Mouse (Mus musculus): ENCODE measurements around the gene Wwc2. TPM values are rescaled to one million over a fixed set of nuclear protein-coding genes. Genes with fewer than 3 reads are reported as not detected.
"Not testable (repeated sequence)": the region's sequence is repeated elsewhere in the genome, so short reads cannot be mapped to it uniquely, and the experiment has no call there.

The Wwc2 gene
- polyA plus RNA-seq, 1 experiment from 2014 or later: 4.7 TPM

- Histone ChIP-seq H3K36me3 (peaks cover 10% of the 10 kb centered on the region), H3K9ac (no peak overlapping the region), H3K9me3 (replicated peaks) (no peaks in the 10 kb centered on the region), H3K27me3 (replicated peaks) (no peaks in the 10 kb centered on the region), H3K4me1 (no peaks in the 10 kb centered on the region), H3K4me3 (no peak overlapping the region), H3K4me2 (no peak overlapping the region), H3K27ac (no peak overlapping the region)
- 72% methylated on average over 5 of the region's 5 CpGs for WGBS (ENCODE audit: insufficient replicate concordance)
- ATAC-seq: no peak
These were observed 165.1 kb downstream of the Wwc2 start for GRCm38 (mm10) chr8:47825596-47825995.

GRCm38 (mm10) chr8:47824182-47824581, 166.5 kb downstream of the Wwc2 start, which contains the start of gene Cldn22:
Cldn22 (plus strand) TSS chr8:47824482.
- no peak for ATAC-seq

GRCm38 (mm10) chr8:47823777-47824176, 166.9 kb downstream of the Wwc2 start:
- ATAC-seq: no peak
- Histone ChIP-seq H3K4me2 (no peak overlapping the region), H3K4me3 (no peak overlapping the region), H3K36me3 (no peaks in the 10 kb centered on the region), H3K27ac (no peak overlapping the region), H3K4me1 (no peaks in the 10 kb centered on the region), H3K9ac (no peak overlapping the region), H3K27me3 (replicated peaks) (no peaks in the 10 kb centered on the region), H3K9me3 (replicated peaks) (no peaks in the 10 kb centered on the region)
- WGBS (ENCODE audit: insufficient replicate concordance): 64% methylated on average over 10 of the region's 10 CpGs

More at GRCm38 (mm10) chr8:47824182-47824581, 166.5 kb downstream of the Wwc2 start, which contains the start of gene Cldn22:
- 70% methylated on average over 13 of the region's 13 CpGs for WGBS (ENCODE audit: insufficient replicate concordance)
- Histone ChIP-seq H3K27ac (no peak within 1 kb of the TSS), H3K9me3 (replicated peaks) (no peaks in the 10 kb centered on the region), H3K9ac (no peak within 1 kb of the TSS), H3K4me3 (no peak within 1 kb of the TSS), H3K27me3 (replicated peaks) (no peaks in the 10 kb centered on the region), H3K36me3 (no peaks in the 10 kb centered on the region), H3K4me2 (no peak within 1 kb of the TSS), H3K4me1 (no peaks in the 10 kb centered on the region)

- not testable (repeated sequence) for ATAC-seq, H3K27ac ChIP-seq
- 67% methylated on average over 7 of the region's 9 CpGs for WGBS (ENCODE audit: insufficient replicate concordance)
These were observed 168.2 kb downstream of the Wwc2 start for GRCm38 (mm10) chr8:47822541-47822940.

GRCm38 (mm10) chr8:47821843-47822242, 168.9 kb downstream of the Wwc2 start, which contains the start of gene Cldn24:
Cldn24 (plus strand) TSS chr8:47822143.
- Histone ChIP-seq H3K36me3 (no peaks in the 10 kb centered on the region), H3K4me1 (no peaks in the 10 kb centered on the region), H3K9ac (no peak within 1 kb of the TSS), H3K9me3 (replicated peaks) (no peaks in the 10 kb centered on the region), H3K4me3 (no peak within 1 kb of the TSS), H3K27me3 (replicated peaks) (no peaks in the 10 kb centered on the region), H3K4me2 (no peak within 1 kb of the TSS), H3K27ac (no peak within 1 kb of the TSS)
- WGBS (ENCODE audit: insufficient replicate concordance): 71% methylated on average over 6 of the region's 6 CpGs
- ATAC-seq: no peak

More at GRCm38 (mm10) chr8:47822541-47822940, 168.2 kb downstream of the Wwc2 start:
- not testable (repeated sequence) for H3K27me3 ChIP-seq (replicated peaks); H3K9me3 ChIP-seq (replicated peaks); H3K4me3 ChIP-seq; H3K36me3 ChIP-seq; H3K4me1 ChIP-seq; H3K4me2 ChIP-seq; H3K9ac ChIP-seq

GRCm38 (mm10) chr8:47820914-47821772, 169.6 kb downstream of the Wwc2 start:
- Histone ChIP-seq H3K27ac (no peak overlapping the region), H3K4me1 (no peaks in the 10 kb centered on the region), H3K4me2 (no peak overlapping the region), H3K36me3 (no peaks in the 10 kb centered on the region), H3K9me3 (replicated peaks) (no peaks in the 10 kb centered on the region), H3K27me3 (replicated peaks) (no peaks in the 10 kb centered on the region), H3K9ac (no peak overlapping the region), H3K4me3 (no peak overlapping the region)
- 74% methylated on average over 20 of the region's 20 CpGs for WGBS (ENCODE audit: insufficient replicate concordance)
- no peak for ATAC-seq

- no peaks in the 10 kb centered on the region for H3K27me3 ChIP-seq (replicated peaks)
- no peak overlapping the region for H3K27ac ChIP-seq
- no peak overlapping the region for H3K4me2 ChIP-seq
- no peaks in the 10 kb centered on the region for H3K36me3 ChIP-seq
- no peak overlapping the region for H3K4me3 ChIP-seq
- H3K9me3 ChIP-seq (replicated peaks): no peaks in the 10 kb centered on the region
- H3K9ac ChIP-seq: no peak overlapping the region
- no peak for ATAC-seq
- H3K4me1 ChIP-seq: no peaks in the 10 kb centered on the region
- WGBS (ENCODE audit: insufficient replicate concordance): 74% methylated on average over 8 of the region's 8 CpGs
These were observed 171.7 kb downstream of the Wwc2 start for GRCm38 (mm10) chr8:47819034-47819433.

- Histone ChIP-seq H3K27me3 (replicated peaks) (no peaks in the 10 kb centered on the region), H3K27ac (no peak overlapping the region)
- WGBS (ENCODE audit: insufficient replicate concordance): 76% methylated on average over 12 of the region's 12 CpGs
These were observed 179.5 kb downstream of the Wwc2 start for GRCm38 (mm10) chr8:47811221-47811620.

GRCm38 (mm10) chr8:47810666-47811015, 180.1 kb downstream of the Wwc2 start:
- WGBS (ENCODE audit: insufficient replicate concordance): 64% methylated on average over 7 of the region's 7 CpGs
- no peak overlapping the region for H3K4me2 ChIP-seq
- H3K4me1 ChIP-seq: no peaks in the 10 kb centered on the region
- no peak overlapping the region for H3K27ac ChIP-seq
- no peak overlapping the region for H3K4me3 ChIP-seq
- ATAC-seq: no peak
- no peaks in the 10 kb centered on the region for H3K36me3 ChIP-seq
- H3K9ac ChIP-seq: no peak overlapping the region
- no peaks in the 10 kb centered on the region for H3K27me3 ChIP-seq (replicated peaks)
- no peaks in the 10 kb centered on the region for H3K9me3 ChIP-seq (replicated peaks)

More at GRCm38 (mm10) chr8:47811221-47811620, 179.5 kb downstream of the Wwc2 start:
- H3K9me3 ChIP-seq (replicated peaks): no peaks in the 10 kb centered on the region
- no peaks in the 10 kb centered on the region for H3K36me3 ChIP-seq
- H3K4me2 ChIP-seq: no peak overlapping the region
- H3K4me3 ChIP-seq: no peak overlapping the region
- H3K4me1 ChIP-seq: no peaks in the 10 kb centered on the region
- H3K9ac ChIP-seq: no peak overlapping the region
- ATAC-seq: no peak

GRCm38 (mm10) chr8:47809970-47810665, 180.6 kb downstream of the Wwc2 start:
- H3K27ac ChIP-seq: no peak overlapping the region
- no peaks in the 10 kb centered on the region for H3K9me3 ChIP-seq (replicated peaks)
- no peaks in the 10 kb centered on the region for H3K36me3 ChIP-seq
- H3K27me3 ChIP-seq (replicated peaks): no peaks in the 10 kb centered on the region
- H3K9ac ChIP-seq: no peak overlapping the region
- no peak overlapping the region for H3K4me2 ChIP-seq
- no peaks in the 10 kb centered on the region for H3K4me1 ChIP-seq
- WGBS (ENCODE audit: insufficient replicate concordance): 70% methylated on average over 14 of the region's 14 CpGs
- no peak overlapping the region for H3K4me3 ChIP-seq
- no peak for ATAC-seq

GRCm38 (mm10) chr8:47804262-47804661, 186.5 kb downstream of the Wwc2 start:
- H3K27me3 ChIP-seq (replicated peaks): no peaks in the 10 kb centered on the region
- H3K36me3 ChIP-seq: no peaks in the 10 kb centered on the region
- no peaks in the 10 kb centered on the region for H3K9me3 ChIP-seq (replicated peaks)
- no peak for ATAC-seq
- WGBS (ENCODE audit: insufficient replicate concordance): 55% methylated on average over 1 of the region's 1 CpGs
- no peak overlapping the region for H3K4me3 ChIP-seq
- H3K9ac ChIP-seq: no peak overlapping the region
- H3K27ac ChIP-seq: no peak overlapping the region
- no peaks in the 10 kb centered on the region for H3K4me1 ChIP-seq
- no peak overlapping the region for H3K4me2 ChIP-seq

GRCm38 (mm10) chr8:47802349-47802748, 188.4 kb downstream of the Wwc2 start:
- H3K27me3 ChIP-seq (replicated peaks): no peaks in the 10 kb centered on the region
- H3K27ac ChIP-seq: no peak overlapping the region
- H3K4me1 ChIP-seq: no peaks in the 10 kb centered on the region
- no peaks in the 10 kb centered on the region for H3K36me3 ChIP-seq
- H3K4me3 ChIP-seq: no peak overlapping the region
- H3K4me2 ChIP-seq: no peak overlapping the region
- no peaks in the 10 kb centered on the region for H3K9me3 ChIP-seq (replicated peaks)
- WGBS (ENCODE audit: insufficient replicate concordance): 61% methylated on average over 2 of the region's 2 CpGs
- no peak overlapping the region for H3K9ac ChIP-seq
- no peak for ATAC-seq

All from liver, embryonic 12.5 days (tissue).